Mouse (Mus musculus): ENCODE results near the gene Ugt2b1. TPM values are rescaled to one million over a fixed set of nuclear protein-coding genes. Genes with fewer than 3 reads are reported as not detected.

The Ugt2b1 gene
- polyA plus RNA-seq, 1 experiment from 2014 or later: not detected

DNA sequence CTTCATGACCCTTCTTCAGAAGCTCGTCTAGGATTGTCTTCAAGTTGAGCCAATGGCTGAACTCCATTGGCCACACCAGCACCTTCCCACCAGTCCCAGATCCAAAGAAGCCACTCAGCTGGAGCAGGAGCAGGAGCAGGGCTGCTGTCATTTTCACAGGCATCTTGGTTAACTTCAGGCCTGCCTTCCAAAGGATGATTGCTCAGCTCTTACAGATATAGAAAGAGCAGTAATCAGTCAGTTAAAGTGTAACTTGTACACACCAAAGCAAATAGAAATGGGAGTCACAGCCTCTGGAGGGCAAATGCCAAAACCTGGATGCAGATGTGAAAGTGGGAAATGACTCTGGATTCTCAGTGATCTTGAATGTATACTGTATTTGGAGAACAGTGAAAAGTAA is 19.6 kb downstream of the Ugt2b1 start, which contains the start of gene Ugt2b34:
Gene Ugt2b34 (minus strand): TSS at position 180 of the 400 bp plus-strand sequence.
- WGBS: 64% methylated on average over 1 of the region's 1 CpGs
- H3K27me3 ChIP-seq (ENCODE audit: control insufficient read depth, insufficient read depth, low read depth, low read length): no peaks in the 10 kb centered on the region
- H3K9ac ChIP-seq (ENCODE audit: low read depth, low read length): no peak within 1 kb of the TSS
- no peaks in the 10 kb centered on the region for H3K9me3 ChIP-seq (replicated peaks; ENCODE audit: control insufficient read depth, low read length, poor library complexity, severe bottlenecking)
- no peaks in the 10 kb centered on the region for H3K4me1 ChIP-seq (ENCODE audit: control insufficient read depth, insufficient read depth, low read length)
- H3K4me3 ChIP-seq (ENCODE audit: low read depth, low read length): no peak within 1 kb of the TSS
- H3K4me2 ChIP-seq (ENCODE audit: low read length): no peak within 1 kb of the TSS
- no peak for ATAC-seq
- no peaks in the 10 kb centered on the region for H3K36me3 ChIP-seq (ENCODE audit: control insufficient read depth, insufficient read depth, low read length)
- H3K27ac ChIP-seq (ENCODE audit: low read length): no peak within 1 kb of the TSS

DNA sequence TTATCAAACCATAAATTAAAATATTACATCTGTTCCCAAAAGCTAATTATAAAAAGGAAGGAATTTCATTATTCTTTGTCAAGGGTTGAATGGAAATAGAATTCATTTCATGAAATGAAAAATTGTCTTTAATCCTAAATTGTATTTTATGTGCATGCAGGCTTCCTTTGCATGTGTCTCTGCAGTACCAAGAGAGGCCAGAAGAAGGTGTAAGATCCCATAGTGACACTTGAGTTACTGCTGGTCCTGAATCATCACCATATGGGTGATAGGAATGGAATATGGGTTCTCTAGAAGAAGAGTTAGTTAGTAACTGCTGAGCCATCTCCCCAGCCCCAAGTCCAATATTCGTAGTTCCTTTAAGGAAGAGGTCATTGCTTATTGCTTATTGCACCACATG is 36.4 kb downstream of the Ugt2b1 start:
- Histone ChIP-seq H3K9ac (ENCODE audit: low read depth, low read length) (no peak overlapping the region), H3K27ac (ENCODE audit: low read length) (no peak overlapping the region), H3K9me3 (replicated peaks; ENCODE audit: control insufficient read depth, low read length, poor library complexity, severe bottlenecking) (0 out of 2 replicates have a peak, but pooled peaks cover 4% of the 10 kb centered on the region), H3K4me1 (ENCODE audit: control insufficient read depth, insufficient read depth, low read length) (no peaks in the 10 kb centered on the region), H3K4me2 (ENCODE audit: low read length) (no peak overlapping the region), H3K27me3 (ENCODE audit: control insufficient read depth, insufficient read depth, low read depth, low read length) (no peaks in the 10 kb centered on the region), H3K36me3 (ENCODE audit: control insufficient read depth, insufficient read depth, low read length) (no peaks in the 10 kb centered on the region), H3K4me3 (ENCODE audit: low read depth, low read length) (no peak overlapping the region)
- ATAC-seq: no peak
- 90% methylated on average over 1 of the region's 1 CpGs for WGBS

DNA sequence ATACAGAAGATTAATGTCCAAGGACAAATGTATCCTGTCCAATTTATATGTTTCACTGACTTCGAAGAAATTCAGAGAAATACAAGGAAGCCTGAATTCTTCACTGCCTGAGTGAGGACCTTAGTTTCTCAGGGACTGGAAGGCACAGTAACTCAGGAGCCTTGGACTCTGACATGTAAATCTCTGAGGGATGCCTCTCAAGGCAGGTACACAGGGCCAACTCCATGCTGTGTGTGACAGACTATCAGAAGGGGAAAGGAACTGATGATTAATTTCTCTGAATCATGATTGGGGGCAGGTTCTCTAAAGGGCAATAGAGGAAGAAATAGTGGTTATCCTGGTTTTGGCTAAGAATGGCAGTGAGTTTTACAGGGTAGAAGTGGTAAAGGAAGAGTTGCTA is 37.9 kb downstream of the Ugt2b1 start:
- no peak for ATAC-seq
- no peaks in the 10 kb centered on the region for H3K27me3 ChIP-seq (ENCODE audit: control insufficient read depth, insufficient read depth, low read depth, low read length)
- no peaks in the 10 kb centered on the region for H3K4me1 ChIP-seq (ENCODE audit: control insufficient read depth, insufficient read depth, low read length)
- H3K4me3 ChIP-seq (ENCODE audit: low read depth, low read length): no peak overlapping the region
- no peaks in the 10 kb centered on the region for H3K36me3 ChIP-seq (ENCODE audit: control insufficient read depth, insufficient read depth, low read length)
- no peak overlapping the region for H3K4me2 ChIP-seq (ENCODE audit: low read length)
- H3K27ac ChIP-seq (ENCODE audit: low read length): no peak overlapping the region
- no peaks in the 10 kb centered on the region for H3K9me3 ChIP-seq (replicated peaks; ENCODE audit: control insufficient read depth, low read length, poor library complexity, severe bottlenecking)
- H3K9ac ChIP-seq (ENCODE audit: low read depth, low read length): no peak overlapping the region
- WGBS: 91% methylated on average over 1 of the region's 1 CpGs

DNA sequence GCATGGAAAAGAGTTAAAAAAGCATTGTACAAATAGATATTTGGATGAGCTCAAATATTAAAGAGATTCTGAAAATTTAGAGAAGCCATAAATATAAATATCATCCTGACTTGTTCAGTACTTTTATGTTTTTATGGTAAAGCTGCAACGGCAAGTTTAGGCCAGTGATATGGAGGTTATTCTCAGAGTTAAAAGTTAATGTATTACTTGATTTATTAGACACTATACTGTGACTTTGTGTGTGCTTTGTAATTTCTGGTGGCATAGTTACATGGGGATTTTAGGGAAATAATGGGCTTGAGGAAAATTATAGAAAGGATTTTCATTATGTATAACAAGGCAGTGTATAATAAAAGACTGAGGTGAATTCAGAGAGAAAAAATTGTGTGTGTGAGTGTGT is 39.2 kb downstream of the Ugt2b1 start:
- Histone ChIP-seq H3K4me3 (ENCODE audit: low read depth, low read length) (no peak overlapping the region), H3K4me2 (ENCODE audit: low read length) (no peak overlapping the region), H3K27me3 (ENCODE audit: control insufficient read depth, insufficient read depth, low read depth, low read length) (no peaks in the 10 kb centered on the region), H3K9me3 (replicated peaks; ENCODE audit: control insufficient read depth, low read length, poor library complexity, severe bottlenecking) (no peaks in the 10 kb centered on the region), H3K27ac (ENCODE audit: low read length) (no peak overlapping the region), H3K36me3 (ENCODE audit: control insufficient read depth, insufficient read depth, low read length) (no peaks in the 10 kb centered on the region), H3K4me1 (ENCODE audit: control insufficient read depth, insufficient read depth, low read length) (no peaks in the 10 kb centered on the region), H3K9ac (ENCODE audit: low read depth, low read length) (no peak overlapping the region)
- ATAC-seq: no peak
- 91% methylated on average over 1 of the region's 1 CpGs for WGBS

DNA sequence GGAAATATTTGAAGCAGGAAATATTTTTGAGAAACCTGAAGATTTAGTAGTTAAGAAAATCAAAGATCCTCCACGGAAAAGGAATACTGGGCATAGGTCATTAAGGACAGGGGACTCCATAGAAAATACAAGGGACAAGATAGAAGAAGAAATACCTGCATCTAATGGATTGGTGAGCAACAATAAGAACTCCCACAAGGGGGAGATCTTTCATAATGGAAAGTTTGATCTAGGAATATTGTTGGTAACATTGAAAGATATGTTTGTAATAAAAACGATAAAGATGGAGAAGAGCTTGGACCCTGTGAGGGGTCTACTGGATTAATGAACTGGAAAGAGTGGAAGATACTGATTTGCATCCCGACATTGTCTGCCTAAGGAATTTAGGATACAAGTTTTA is 39.7 kb downstream of the Ugt2b1 start:
- Histone ChIP-seq H3K9me3 (replicated peaks; ENCODE audit: control insufficient read depth, low read length, poor library complexity, severe bottlenecking) (no peaks in the 10 kb centered on the region), H3K4me2 (ENCODE audit: low read length) (no peak overlapping the region), H3K4me1 (ENCODE audit: control insufficient read depth, insufficient read depth, low read length) (no peaks in the 10 kb centered on the region), H3K4me3 (ENCODE audit: low read depth, low read length) (no peak overlapping the region), H3K9ac (ENCODE audit: low read depth, low read length) (no peak overlapping the region), H3K27me3 (ENCODE audit: control insufficient read depth, insufficient read depth, low read depth, low read length) (no peaks in the 10 kb centered on the region), H3K27ac (ENCODE audit: low read length) (no peak overlapping the region), H3K36me3 (ENCODE audit: control insufficient read depth, insufficient read depth, low read length) (no peaks in the 10 kb centered on the region)
- WGBS: 58% methylated on average over 3 of the region's 3 CpGs
- ATAC-seq: no peak

DNA sequence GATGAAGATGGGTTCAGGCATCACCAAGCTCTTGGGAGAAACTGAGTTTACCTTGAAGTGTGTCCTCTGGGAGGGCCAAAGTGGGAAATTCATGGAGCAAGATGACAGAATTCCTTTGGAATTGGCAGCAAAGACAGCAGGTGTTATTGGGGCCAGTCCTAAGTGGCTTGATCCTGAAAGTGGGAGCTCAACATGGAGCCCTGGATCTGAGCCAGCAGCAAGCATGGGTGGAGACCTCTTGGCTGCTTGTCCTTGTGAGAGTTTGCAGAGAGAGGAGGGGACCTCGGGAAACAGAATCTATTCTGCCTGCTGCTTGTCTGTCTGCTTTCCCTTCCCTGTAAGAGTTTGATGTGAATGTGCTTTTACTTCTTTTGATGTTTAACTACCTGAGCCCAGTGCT is 54.5 kb downstream of the Ugt2b1 start:
- WGBS: 52% methylated on average over 1 of the region's 1 CpGs

More for the DNA sequence above, 54.5 kb downstream of the Ugt2b1 start:
- Histone ChIP-seq H3K4me2 (ENCODE audit: low read length) (no peak overlapping the region), H3K27ac (ENCODE audit: low read length) (no peak overlapping the region), H3K9me3 (replicated peaks; ENCODE audit: control insufficient read depth, low read length, poor library complexity, severe bottlenecking) (no peaks in the 10 kb centered on the region), H3K36me3 (ENCODE audit: control insufficient read depth, insufficient read depth, low read length) (no peaks in the 10 kb centered on the region), H3K4me1 (ENCODE audit: control insufficient read depth, insufficient read depth, low read length) (no peaks in the 10 kb centered on the region), H3K4me3 (ENCODE audit: low read depth, low read length) (no peak overlapping the region), H3K9ac (ENCODE audit: low read depth, low read length) (no peak overlapping the region), H3K27me3 (ENCODE audit: control insufficient read depth, insufficient read depth, low read depth, low read length) (no peaks in the 10 kb centered on the region)
- no peak for ATAC-seq

Other genes starting within 250 kb of the Ugt2b1 start
- not detected in 2 replicates for gene Tmprss11e, start 180.7 kb downstream of the Ugt2b1 start, polyA plus RNA-seq (2015; fragmentation: Nextera tagmentation; extraction: Ambion mirVana)
- 32.4 and 38.4 TPM in 2 replicates for gene Ythdc1, start 122.3 kb downstream of the Ugt2b1 start, polyA plus RNA-seq (2015; fragmentation: Nextera tagmentation; extraction: Ambion mirVana)
- not detected in 2 replicates for gene Ugt2b34, start 19.6 kb downstream of the Ugt2b1 start, polyA plus RNA-seq (2015; fragmentation: Nextera tagmentation; extraction: Ambion mirVana)
- gene Ugt2b35, start 74.3 kb upstream of the Ugt2b1 start, polyA plus RNA-seq (2015; fragmentation: Nextera tagmentation; extraction: Ambion mirVana): not detected in 2 replicates
- gene Ugt2b36, start 166.0 kb upstream of the Ugt2b1 start, polyA plus RNA-seq (2015; fragmentation: Nextera tagmentation; extraction: Ambion mirVana): not detected in 2 replicates
- gene Ugt2b5, start 213.8 kb upstream of the Ugt2b1 start, polyA plus RNA-seq (2015; fragmentation: Nextera tagmentation; extraction: Ambion mirVana): 0.15 TPM in 1 of 2 replicates, not detected in the other

Data from midbrain, embryonic 16.5 days (tissue).